Mouse (Mus musculus): ENCODE measurements at regions not wholly inside any gene's neighbourhood (a gene's known extent, or its start where the extent isn't known, plus 50 kb on each side); places are given as distances from the start of the nearest gene placed in this dataset.

- TF ChIP-seq CTCF (conservative IDR thresholded peaks at IDR 0.05 in 1 of 2, IDR thresholded peaks at IDR 0.05 in 1 of 2; ENCODE audit: low read depth in 2 of 2, low read length in 2 of 2) (no peak), RAD21 (IDR thresholded peaks at IDR 0.05; ENCODE audit: low read depth, low read length) (no peak), POLR2A (IDR thresholded peaks at IDR 0.05; ENCODE audit: low read depth, low read length) (no peak), HCFC1 (IDR thresholded peaks at IDR 0.05; ENCODE audit: low read depth, low read length) (no peak), EP300 (IDR thresholded peaks at IDR 0.05; ENCODE audit: low read length) (no peak), MYC (IDR thresholded peaks at IDR 0.05; ENCODE audit: low read depth, low read length) (no peak)
Observed at GRCm38 (mm10) chr3:129071002-129071401, 128.7 kb upstream of the Pitx2 start.

Measured in CH12.LX (cell line).